Mouse (Mus musculus): ENCODE measurements around the gene Hip1r. TPM values are rescaled to one million over a fixed set of nuclear protein-coding genes. Genes with fewer than 3 reads are reported as not detected.
A peak's percentile ranks its signal among the peaks of the same experiment; 100 is the strongest.

Gene Hip1r
- total RNA-seq, 2 experiments from 2014 or later = 26.1 to 41.6 TPM

- intact Hi-C loops (cut with DNase I) = loop anchor here (5.0 kb wide), 1 partner anchor 171 kb away; no protein-coding TSS in a partner anchor
- DNase-seq = peak; percentile 86 to 91
Observed at GRCm38 (mm10) chr5:123993263-123994036, 20.0 kb downstream of the Hip1r start.

GRCm38 (mm10) chr5:123994468-123994867, 21.0 kb downstream of the Hip1r start:
- intact Hi-C loops (cut with DNase I) = loop anchor here (5.0 kb wide), 1 partner anchor 172 kb away; no protein-coding TSS in a partner anchor
- DNase-seq = no peak

- DNase-seq = no peak
- intact Hi-C loops (cut with DNase I) = no loop called here
Observed at GRCm38 (mm10) chr5:123995388-123995787, 22.0 kb downstream of the Hip1r start.

GRCm38 (mm10) chr5:123996194-123996593, 22.8 kb downstream of the Hip1r start:
- DNase-seq = no peak
- intact Hi-C loops (cut with DNase I) = no loop called here

- no peak for DNase-seq
- intact Hi-C loops (cut with DNase I) = no loop called here
Observed at GRCm38 (mm10) chr5:123996695-123997094, 23.3 kb downstream of the Hip1r start.

GRCm38 (mm10) chr5:123997211-123997751, 23.9 kb downstream of the Hip1r start:
- DNase-seq = no peak
- intact Hi-C loops (cut with DNase I) = no loop called here

- no peak for DNase-seq
- intact Hi-C loops (cut with DNase I) = no loop called here
Observed at GRCm38 (mm10) chr5:123997811-123998210, 24.4 kb downstream of the Hip1r start.

GRCm38 (mm10) chr5:123998370-123998769, 24.9 kb downstream of the Hip1r start:
- intact Hi-C loops (cut with DNase I) = no loop called here
- no peak for DNase-seq

GRCm38 (mm10) chr5:124000824-124001223, 27.4 kb downstream of the Hip1r start:
- intact Hi-C loops (cut with DNase I) = loop anchor here (1.0 to 2.0 kb wide), 2 partner anchors 30 to 83 kb away; no protein-coding TSS in a partner anchor
- peak; percentile 93 to 97 for DNase-seq

GRCm38 (mm10) chr5:124001274-124001673, 27.8 kb downstream of the Hip1r start:
- DNase-seq = no peak
- intact Hi-C loops (cut with DNase I) = loop anchor here (1.0 to 2.0 kb wide), 2 partner anchors 30 to 83 kb away; no protein-coding TSS in a partner anchor

- peak; percentile 72 to 75 for DNase-seq
- intact Hi-C loops (cut with DNase I) = no loop called here
Observed at GRCm38 (mm10) chr5:124002876-124003275, 29.4 kb downstream of the Hip1r start.

- no peak for DNase-seq
- intact Hi-C loops (cut with DNase I) = no loop called here
Observed at GRCm38 (mm10) chr5:124003375-124003774, 29.9 kb downstream of the Hip1r start.

GRCm38 (mm10) chr5:124004356-124005150, 31.1 kb downstream of the Hip1r start:
- DNase-seq = no peak
- intact Hi-C loops (cut with DNase I) = no loop called here

- DNase-seq = no peak
- intact Hi-C loops (cut with DNase I) = no loop called here
Observed at GRCm38 (mm10) chr5:124005151-124005500, 31.7 kb downstream of the Hip1r start.

- no peak for DNase-seq
- intact Hi-C loops (cut with DNase I) = no loop called here
Observed at GRCm38 (mm10) chr5:124005591-124005990, 32.2 kb downstream of the Hip1r start.

GRCm38 (mm10) chr5:124006082-124006873, 32.9 kb downstream of the Hip1r start:
- intact Hi-C loops (cut with DNase I) = no loop called here
- DNase-seq = no peak

- intact Hi-C loops (cut with DNase I) = no loop called here
- peak; percentile 84 to 88 for DNase-seq
Observed at GRCm38 (mm10) chr5:124006891-124007491, 33.6 kb downstream of the Hip1r start.

- DNase-seq = no peak
- intact Hi-C loops (cut with DNase I) = no loop called here
Observed at GRCm38 (mm10) chr5:124010077-124010476, 36.6 kb downstream of the Hip1r start.

GRCm38 (mm10) chr5:124010910-124011655, 37.7 kb downstream of the Hip1r start:
- intact Hi-C loops (cut with DNase I) = no loop called here
- peak; percentile 82 to 84 for DNase-seq

All from heart, postnatal 10 days (tissue).